Mouse (Mus musculus) kidney, embryonic 14.5 days (tissue): Measurements from ENCODE around the gene Syne2. TPM values are rescaled to one million over a fixed set of nuclear protein-coding genes. Genes with fewer than 3 reads are reported as not detected.

Experiments used
- ATAC-seq: fragments of 200-750 bp; cut with Nextera tagmentation; 2 replicates; pipeline ENCODE4 v1.8.0; 2017; ENCODE audit warnings: moderate number of reproducible peaks, mild to moderate bottlenecking, moderate TSS enrichment, moderate library complexity; ENCODE audit not compliant: low FRiP score, low TSS enrichment
- H3K27ac ChIP-seq: fragments of 300-500 bp; sonication (generic); 2 replicates; pipeline ENCODE4 v1.5.1; 2014; ENCODE audit warnings: low read depth, mild to moderate bottlenecking, low read length, moderate library complexity, mixed read lengths
- H3K27me3 ChIP-seq: fragments of 300-500 bp; sonication (generic); 2 replicates; pipeline ENCODE4 v1.6.1; 2014; ENCODE audit warnings: mild to moderate bottlenecking, low read length; ENCODE audit not compliant: control insufficient read depth, insufficient read depth
- H3K36me3 ChIP-seq: fragments of 300-500 bp; sonication (generic); 2 replicates; pipeline ENCODE4 v1.6.1; 2014; ENCODE audit warnings: low read length, mixed read lengths; ENCODE audit not compliant: control insufficient read depth, insufficient read depth
- H3K4me1 ChIP-seq: fragments of 300-500 bp; sonication (generic); 2 replicates; pipeline ENCODE4 v1.6.1; 2014; ENCODE audit warnings: low read length, mixed read lengths; ENCODE audit not compliant: control insufficient read depth, insufficient read depth
- H3K4me2 ChIP-seq: fragments of 300-500 bp; sonication (generic); replicated peaks from 2 replicates; pipeline ENCODE4 v1.6.1; 2014; ENCODE audit warnings: low read depth, mild to moderate bottlenecking, low read length
- H3K4me3 ChIP-seq: fragments of 300-500 bp; sonication (generic); 2 replicates; pipeline ENCODE4 v1.5.1; 2014; ENCODE audit warnings: mild to moderate bottlenecking, low read length
- H3K9ac ChIP-seq: fragments of 300-500 bp; sonication (generic); 2 replicates; pipeline ENCODE4 v1.6.1; 2014; ENCODE audit warnings: low read depth, mild to moderate bottlenecking, low read length, moderate library complexity
- H3K9me3 ChIP-seq: fragments of 300-500 bp; sonication (generic); 2 replicates; pipeline ENCODE4 v1.6.1; 2016; ENCODE audit warnings: low read length; ENCODE audit not compliant: control insufficient read depth
- WGBS: fragments of 180-500 bp; shearing (Covaris S2); extraction: QIAGEN DNeasy Blood & Tissue Kit; methylation state at CpG from one replicate; pipeline ENCODE4 v1.1.7; 2014; 5-methylcytosine and 5-hydroxymethylcytosine counted together
- polyA plus RNA-seq: library from polyadenylated mRNA; unstranded; fragments of >200 nt; fragmentation: Nextera tagmentation; extraction: Ambion mirVana; gene quantifications from 2 replicates; pipeline ENCODE4 v1.2.1, GENCODE M21; 2014

The Syne2 gene
- polyA plus RNA-seq, 1 experiment from 2014 or later = 69.0 TPM

GRCm38 (mm10) chr12:76093613-76094588, 276.0 kb downstream of the Syne2 start:
- H3K36me3 ChIP-seq = peaks cover 42% of the 10 kb centered on the region
- H3K9ac ChIP-seq = no peak overlapping the region
- 86% methylated on average over 15 of the region's 15 CpGs for WGBS
- H3K4me2 ChIP-seq = no peak overlapping the region
- no peak overlapping the region for H3K27ac ChIP-seq
- no peaks in the 10 kb centered on the region for H3K9me3 ChIP-seq
- no peak overlapping the region for H3K4me3 ChIP-seq
- ATAC-seq = no peak
- 0 out of 2 replicates have a peak, but pooled peaks cover 7% of the 10 kb centered on the region for H3K4me1 ChIP-seq
- no peaks in the 10 kb centered on the region for H3K27me3 ChIP-seq

GRCm38 (mm10) chr12:76095117-76096035, 277.4 kb downstream of the Syne2 start:
- Histone ChIP-seq H3K4me3 (no peak overlapping the region), H3K9me3 (no peaks in the 10 kb centered on the region), H3K27ac (no peak overlapping the region), H3K36me3 (peaks cover 53% of the 10 kb centered on the region), H3K4me1 (0 out of 2 replicates have a peak, but pooled peaks cover 7% of the 10 kb centered on the region), H3K4me2 (no peak overlapping the region), H3K27me3 (no peaks in the 10 kb centered on the region), H3K9ac (no peak overlapping the region)
- WGBS = 51% methylated on average over 30 of the region's 30 CpGs
- ATAC-seq = no peak

- H3K36me3 ChIP-seq = peaks cover 81% of the 10 kb centered on the region
- H3K27ac ChIP-seq = no peak overlapping the region
- no peak for ATAC-seq
- no peak overlapping the region for H3K4me3 ChIP-seq
- no peaks in the 10 kb centered on the region for H3K9me3 ChIP-seq
- H3K9ac ChIP-seq = no peak overlapping the region
- 94% methylated on average over 12 of the region's 12 CpGs for WGBS
- no peaks in the 10 kb centered on the region for H3K27me3 ChIP-seq
- H3K4me2 ChIP-seq = no peak overlapping the region
- no peaks in the 10 kb centered on the region for H3K4me1 ChIP-seq
Measured at GRCm38 (mm10) chr12:76102621-76103020, 284.7 kb downstream of the Syne2 start.

- Histone ChIP-seq H3K27ac (no peak overlapping the region), H3K9ac (no peak overlapping the region), H3K36me3 (peaks cover 81% of the 10 kb centered on the region), H3K4me2 (no peak overlapping the region), H3K9me3 (no peaks in the 10 kb centered on the region), H3K4me3 (no peak overlapping the region), H3K27me3 (no peaks in the 10 kb centered on the region), H3K4me1 (no peaks in the 10 kb centered on the region)
- WGBS = 86% methylated on average over 20 of the region's 20 CpGs
- ATAC-seq = no peak
Measured at GRCm38 (mm10) chr12:76104596-76105351, 286.8 kb downstream of the Syne2 start.

- Histone ChIP-seq H3K9ac (no peak overlapping the region), H3K27ac (no peak overlapping the region), H3K4me3 (no peak overlapping the region), H3K4me1 (no peaks in the 10 kb centered on the region), H3K27me3 (no peaks in the 10 kb centered on the region), H3K4me2 (no peak overlapping the region), H3K36me3 (peaks cover 53% of the 10 kb centered on the region), H3K9me3 (no peaks in the 10 kb centered on the region)
- ATAC-seq = no peak
- WGBS = 94% methylated on average over 15 of the region's 15 CpGs
Measured at GRCm38 (mm10) chr12:76109646-76110405, 291.9 kb downstream of the Syne2 start.

GRCm38 (mm10) chr12:76111046-76111445, 293.1 kb downstream of the Syne2 start:
- Histone ChIP-seq H3K4me2 (no peak overlapping the region), H3K27me3 (no peaks in the 10 kb centered on the region), H3K9ac (no peak overlapping the region), H3K36me3 (peaks cover 41% of the 10 kb centered on the region), H3K9me3 (no peaks in the 10 kb centered on the region), H3K4me3 (no peak overlapping the region), H3K4me1 (no peaks in the 10 kb centered on the region), H3K27ac (no peak overlapping the region)
- 85% methylated on average over 3 of the region's 3 CpGs for WGBS
- no peak for ATAC-seq

GRCm38 (mm10) chr12:76116577-76116976, 298.6 kb downstream of the Syne2 start:
- H3K9ac ChIP-seq = no peak overlapping the region
- H3K36me3 ChIP-seq = no peaks in the 10 kb centered on the region
- no peaks in the 10 kb centered on the region for H3K27me3 ChIP-seq
- no peak overlapping the region for H3K27ac ChIP-seq
- no peak for ATAC-seq
- 50% methylated on average over 4 of the region's 4 CpGs for WGBS
- no peak overlapping the region for H3K4me2 ChIP-seq
- H3K4me1 ChIP-seq = no peaks in the 10 kb centered on the region
- no peaks in the 10 kb centered on the region for H3K9me3 ChIP-seq
- no peak overlapping the region for H3K4me3 ChIP-seq

- no peaks in the 10 kb centered on the region for H3K9me3 ChIP-seq
- H3K9ac ChIP-seq = no peak overlapping the region
- no peaks in the 10 kb centered on the region for H3K27me3 ChIP-seq
- no peak overlapping the region for H3K27ac ChIP-seq
- no peaks in the 10 kb centered on the region for H3K36me3 ChIP-seq
- 80% methylated on average over 4 of the region's 4 CpGs for WGBS
- no peak for ATAC-seq
- H3K4me1 ChIP-seq = no peaks in the 10 kb centered on the region
- H3K4me2 ChIP-seq = no peak overlapping the region
- H3K4me3 ChIP-seq = no peak overlapping the region
Measured at GRCm38 (mm10) chr12:76117632-76118153, 299.8 kb downstream of the Syne2 start.
